Mouse (Mus musculus) kidney, adult 2 months (tissue): ENCODE measurements around the gene 4930412O13Rik.

Source experiments
- CTCF ChIP-seq: fragments of 200-500 bp; conservative IDR thresholded peaks from 2 replicates; pipeline ENCODE4 v1.5.1; 2011; ENCODE audit warnings: low read depth, mild to moderate bottlenecking, control low read depth, low read length, moderate library complexity, mixed read lengths; ENCODE audit not compliant: insufficient read depth, insufficient read length
- POLR2A ChIP-seq: fragments of 200-500 bp; IDR thresholded peaks from one replicate; pipeline ENCODE4 v1.6.1; 2011; ENCODE audit warnings: low read depth, low read length, control low read depth

DNA sequence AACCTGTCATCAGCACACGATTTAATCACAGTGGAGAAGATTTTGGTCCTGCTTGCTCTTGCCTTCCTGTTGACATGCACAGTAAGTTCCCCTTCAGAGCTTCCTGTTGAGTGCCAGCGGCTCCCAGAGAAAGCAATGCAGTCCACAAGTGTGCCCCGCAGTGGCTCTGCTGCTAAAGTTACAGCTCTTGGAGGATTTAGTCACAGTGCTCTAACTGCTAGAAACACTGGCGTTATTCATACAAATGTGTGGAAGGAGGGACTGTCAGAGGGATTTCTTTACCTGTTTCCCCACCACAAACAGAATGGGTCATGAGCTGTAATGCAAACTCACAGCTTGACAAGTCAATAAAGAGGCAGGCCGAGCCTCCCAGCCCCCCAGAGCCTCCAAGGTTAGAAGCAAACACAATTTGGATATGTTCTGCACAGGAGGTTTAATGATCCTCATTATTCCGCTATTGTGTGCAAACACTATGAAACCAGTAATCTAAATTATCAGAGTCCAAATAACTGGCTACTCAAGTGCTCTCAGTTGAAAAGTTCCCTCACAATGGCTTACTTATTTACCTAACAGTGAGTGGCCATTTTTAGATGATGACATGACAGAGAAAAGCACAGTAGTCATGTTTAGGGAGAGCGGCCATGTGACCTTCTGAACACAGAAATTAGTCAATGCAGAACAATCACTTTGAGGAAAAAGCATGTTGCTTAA is 45.3 kb downstream of the 4930412O13Rik start:
- TF ChIP-seq CTCF (no peak), POLR2A (no peak)
